Mouse (Mus musculus) embryonic facial prominence, embryonic 11.5 days (tissue): ENCODE data around the gene Herc4. TPM values are rescaled to one million over a fixed set of nuclear protein-coding genes. Genes with fewer than 3 reads are reported as not detected.
A peak's percentile ranks its signal among the peaks of the same experiment; 100 is the strongest.
"Not testable (repeated sequence)": the region's sequence is repeated elsewhere in the genome, so short reads cannot be mapped to it uniquely, and the experiment has no call there.

ENCODE experiments used
- ATAC-seq: fragments of 200-750 bp; cut with Nextera tagmentation; replicated peaks from 2 replicates; pipeline ENCODE4 v1.8.0; 2017; ENCODE audit warnings: low read depth; ENCODE audit not compliant: insufficient number of reproducible peaks, low FRiP score, low TSS enrichment
- DNase-seq: peaks from one replicate; pipeline ENCODE4 v3.0.0-alpha.2; 2015; ENCODE audit warnings: low spot score
- H3K27ac ChIP-seq: fragments of 300-500 bp; sonication (generic); replicated peaks from 2 replicates; pipeline ENCODE4 v1.5.1; 2014; ENCODE audit warnings: mild to moderate bottlenecking, low read depth, low read length, control low read depth
- H3K27me3 ChIP-seq: fragments of 300-500 bp; sonication (generic); 2 replicates; pipeline ENCODE4 v1.6.1; 2014; ENCODE audit warnings: mild to moderate bottlenecking, low read length, moderate library complexity, mixed read lengths; ENCODE audit not compliant: control insufficient read depth, insufficient read depth
- H3K36me3 ChIP-seq: fragments of 300-500 bp; sonication (generic); replicated peaks from 2 replicates; pipeline ENCODE4 v1.6.1; 2014; ENCODE audit warnings: low read depth, mild to moderate bottlenecking, low read length, moderate library complexity, mixed read lengths; ENCODE audit not compliant: control insufficient read depth, insufficient read depth
- H3K4me1 ChIP-seq: fragments of 300-500 bp; sonication (generic); 2 replicates; pipeline ENCODE4 v1.6.1; 2014; ENCODE audit warnings: low read length, mixed read lengths; ENCODE audit not compliant: control insufficient read depth, insufficient read depth
- H3K4me2 ChIP-seq: fragments of 300-500 bp; sonication (generic); 2 replicates; pipeline ENCODE4 v1.6.1; 2014; ENCODE audit warnings: low read depth, mild to moderate bottlenecking, control low read depth, low read length, moderate library complexity
- H3K4me3 ChIP-seq: fragments of 300-500 bp; sonication (generic); 2 replicates; pipeline ENCODE4 v1.5.1; 2014; ENCODE audit warnings: low read depth, low read length, control low read depth
- H3K9ac ChIP-seq: fragments of 300-500 bp; sonication (generic); replicated peaks from 2 replicates; pipeline ENCODE4 v1.6.1; 2014; ENCODE audit warnings: mild to moderate bottlenecking, control low read depth, low read length
- H3K9me3 ChIP-seq: fragments of 300-500 bp; sonication (generic); replicated peaks from 2 replicates; pipeline ENCODE4 v1.6.1; 2016; ENCODE audit warnings: mild to moderate bottlenecking, low read length, inconsistent platforms, mixed read lengths; ENCODE audit not compliant: control insufficient read depth
- WGBS: fragments of 180-500 bp; shearing (Covaris S2); extraction: QIAGEN DNeasy Blood & Tissue Kit; methylation state at CpG from one replicate; pipeline ENCODE4 v1.1.7; 2014; 5-methylcytosine and 5-hydroxymethylcytosine counted together
- polyA plus RNA-seq: library from polyadenylated mRNA; unstranded; fragments of >200 nt; fragmentation: Nextera tagmentation; extraction: Ambion mirVana; gene quantifications from 2 replicates; pipeline ENCODE4 v1.2.1, GENCODE M21; 2014

Gene Herc4
- polyA plus RNA-seq, 1 experiment from 2014 or later, result 57.9 TPM

- Histone ChIP-seq H3K9me3 (no peaks in the 10 kb centered on the region), H3K9ac (peak overlapping the region; percentile 97), H3K4me2 (peak overlapping the region; percentile 65), H3K4me3 (peak overlapping the region; percentile 77), H3K27me3 (no peaks in the 10 kb centered on the region), H3K27ac (peak overlapping the region; percentile 89), H3K36me3 (0 out of 2 replicates have a peak, but pooled peaks cover 3% of the 10 kb centered on the region), H3K4me1 (no peaks in the 10 kb centered on the region)
- ATAC-seq (peak; percentile 95), DNase-seq (peak; percentile 93)
- 0% methylated on average over 24 of the region's 74 CpGs for WGBS
Measured at GRCm38 (mm10) chr10:63338914-63339643, 95.5 kb downstream of the Herc4 start.

- Histone ChIP-seq H3K9ac (no peak overlapping the region), H3K27me3 (no peaks in the 10 kb centered on the region), H3K4me1 (no peaks in the 10 kb centered on the region), H3K36me3 (no peaks in the 10 kb centered on the region), H3K27ac (no peak overlapping the region), H3K4me3 (no peak overlapping the region), H3K4me2 (no peak overlapping the region), H3K9me3 (no peaks in the 10 kb centered on the region)
- DNase-seq (no peak), ATAC-seq (no peak)
- 79% methylated on average over 2 of the region's 2 CpGs for WGBS
Measured at GRCm38 (mm10) chr10:63341351-63341750, 97.7 kb downstream of the Herc4 start.

GRCm38 (mm10) chr10:63344751-63345150 is 101.1 kb downstream of the Herc4 start:
- no peak for DNase-seq

GRCm38 (mm10) chr10:63348291-63348690 is 104.7 kb downstream of the Herc4 start:
- no peak overlapping the region for H3K9ac ChIP-seq
- H3K9me3 ChIP-seq, result no peaks in the 10 kb centered on the region
- WGBS, result 40% methylated on average over 3 of the region's 3 CpGs
- H3K27me3 ChIP-seq, result no peaks in the 10 kb centered on the region
- DNase-seq (no peak), ATAC-seq (no peak)
- H3K4me2 ChIP-seq, result no peak overlapping the region
- H3K4me1 ChIP-seq, result no peaks in the 10 kb centered on the region
- H3K36me3 ChIP-seq, result no peaks in the 10 kb centered on the region
- no peak overlapping the region for H3K4me3 ChIP-seq
- no peak overlapping the region for H3K27ac ChIP-seq

More at GRCm38 (mm10) chr10:63344751-63345150, 101.1 kb downstream of the Herc4 start:
- no peak overlapping the region for H3K9ac ChIP-seq
- no peaks in the 10 kb centered on the region for H3K9me3 ChIP-seq
- no peaks in the 10 kb centered on the region for H3K36me3 ChIP-seq
- ATAC-seq, result no peak
- H3K27ac ChIP-seq, result no peak overlapping the region
- H3K4me1 ChIP-seq, result no peaks in the 10 kb centered on the region
- no peaks in the 10 kb centered on the region for H3K27me3 ChIP-seq
- H3K4me3 ChIP-seq, result no peak overlapping the region
- WGBS, result 86% methylated on average over 3 of the region's 3 CpGs
- no peak overlapping the region for H3K4me2 ChIP-seq

- WGBS, result 90% methylated on average over 7 of the region's 7 CpGs
- H3K9ac ChIP-seq, result no peak overlapping the region
Measured at GRCm38 (mm10) chr10:63350666-63351065, 107.1 kb downstream of the Herc4 start.

GRCm38 (mm10) chr10:63351099-63351498 is 107.5 kb downstream of the Herc4 start:
- not testable (repeated sequence) for H3K4me3 ChIP-seq, H3K36me3 ChIP-seq, H3K27me3 ChIP-seq, H3K9ac ChIP-seq, H3K9me3 ChIP-seq, H3K27ac ChIP-seq, DNase-seq, H3K4me1 ChIP-seq, H3K4me2 ChIP-seq, ATAC-seq
- WGBS, result 85% methylated on average over 7 of the region's 7 CpGs

More at GRCm38 (mm10) chr10:63350666-63351065, 107.1 kb downstream of the Herc4 start:
- Histone ChIP-seq H3K4me1 (no peaks in the 10 kb centered on the region), H3K4me2 (no peak overlapping the region), H3K27me3 (no peaks in the 10 kb centered on the region), H3K4me3 (no peak overlapping the region), H3K9me3 (no peaks in the 10 kb centered on the region), H3K36me3 (no peaks in the 10 kb centered on the region), H3K27ac (no peak overlapping the region)
- ATAC-seq, result no peak
- DNase-seq, result no peak

- Histone ChIP-seq H3K4me2 (no peak overlapping the region), H3K9me3 (no peaks in the 10 kb centered on the region), H3K4me1 (no peaks in the 10 kb centered on the region), H3K4me3 (no peak overlapping the region), H3K27ac (no peak overlapping the region), H3K9ac (no peak overlapping the region), H3K27me3 (no peaks in the 10 kb centered on the region), H3K36me3 (no peaks in the 10 kb centered on the region)
- ATAC-seq, result no peak
- DNase-seq, result no peak
- 93% methylated on average over 5 of the region's 5 CpGs for WGBS
Measured at GRCm38 (mm10) chr10:63352111-63352510, 108.5 kb downstream of the Herc4 start.

GRCm38 (mm10) chr10:63360502-63360901 is 116.9 kb downstream of the Herc4 start:
- Histone ChIP-seq H3K9me3 (no peaks in the 10 kb centered on the region), H3K4me3 (no peak overlapping the region), H3K27ac (no peak overlapping the region), H3K9ac (no peak overlapping the region), H3K36me3 (no peaks in the 10 kb centered on the region), H3K27me3 (no peaks in the 10 kb centered on the region), H3K4me1 (no peaks in the 10 kb centered on the region), H3K4me2 (no peak overlapping the region)
- no peak for ATAC-seq
- WGBS, result 57% methylated on average over 1 of the region's 1 CpGs
- DNase-seq, result no peak
